Mouse (Mus musculus) thymus, adult 2 months (tissue): ENCODE data around the gene Apba1.

Experiments used
- CTCF ChIP-seq: fragments of 200-500 bp; IDR thresholded peaks from 2 replicates; pipeline ENCODE4 v1.5.1; 2012; ENCODE audit warnings: mild to moderate bottlenecking, control low read depth, low read length, moderate library complexity, borderline replicate concordance; ENCODE audit not compliant: control insufficient read depth, poor library complexity, insufficient read depth; ENCODE audit errors: extremely low read depth
- POLR2A ChIP-seq: fragments of 200-500 bp; IDR thresholded peaks from 2 replicates; pipeline ENCODE4 v1.6.1; 2012; ENCODE audit warnings: mild to moderate bottlenecking, low read length, control low read depth, moderate library complexity; ENCODE audit not compliant: control insufficient read depth, poor library complexity, insufficient read depth; ENCODE audit errors: extremely low read depth

- TF ChIP-seq CTCF (no peak), POLR2A (no peak)
Measured at GRCm38 (mm10) chr19:23995766-23996399, 237.2 kb downstream of the Apba1 start.
